Mouse (Mus musculus): ENCODE data around the gene Rmdn2.

The Rmdn2 gene

GRCm38 (mm10) chr17:79611545-79611944 lies at the start of gene Rmdn2:
Rmdn2 (plus strand) TSS chr17:79611863.
- DNase-seq, result no peak

GRCm38 (mm10) chr17:79563067-79563620 lies 48.5 kb upstream of the Rmdn2 start:
- DNase-seq, result no peak

- DNase-seq, result no peak
Observed at GRCm38 (mm10) chr17:79563721-79564120, 47.9 kb upstream of the Rmdn2 start.

GRCm38 (mm10) chr17:79565241-79565961 lies 46.3 kb upstream of the Rmdn2 start:
- no peak for DNase-seq

- no peak for DNase-seq
Observed at GRCm38 (mm10) chr17:79568401-79568800, 43.3 kb upstream of the Rmdn2 start.

- DNase-seq, result no peak
Observed at GRCm38 (mm10) chr17:79578328-79578727, 33.3 kb upstream of the Rmdn2 start.

GRCm38 (mm10) chr17:79580264-79580920 lies 31.3 kb upstream of the Rmdn2 start:
- DNase-seq, result peak; percentile 87 to 88

GRCm38 (mm10) chr17:79583466-79583865 lies 28.2 kb upstream of the Rmdn2 start:
- DNase-seq, result no peak

GRCm38 (mm10) chr17:79584246-79584800 lies 27.3 kb upstream of the Rmdn2 start:
- DNase-seq, result no peak

GRCm38 (mm10) chr17:79589913-79590312 lies 21.8 kb upstream of the Rmdn2 start:
- DNase-seq, result no peak

GRCm38 (mm10) chr17:79595996-79596395 lies 15.7 kb upstream of the Rmdn2 start:
- DNase-seq, result no peak

- DNase-seq, result no peak
Observed at GRCm38 (mm10) chr17:79598151-79598550, 13.5 kb upstream of the Rmdn2 start.

- DNase-seq, result peak in 1 of 2 experiments; percentile 16
Observed at GRCm38 (mm10) chr17:79598596-79599577, 12.8 kb upstream of the Rmdn2 start.

GRCm38 (mm10) chr17:79600108-79600507 lies 11.6 kb upstream of the Rmdn2 start:
- no peak for DNase-seq

GRCm38 (mm10) chr17:79602381-79602780 lies 9.3 kb upstream of the Rmdn2 start:
- DNase-seq, result no peak

GRCm38 (mm10) chr17:79603427-79603826 lies 8.2 kb upstream of the Rmdn2 start:
- DNase-seq, result no peak

GRCm38 (mm10) chr17:79605794-79606193 lies 5.9 kb upstream of the Rmdn2 start:
- no peak for DNase-seq

GRCm38 (mm10) chr17:79609697-79610096 lies 2.0 kb upstream of the Rmdn2 start:
- DNase-seq, result peak in 1 of 2 experiments; percentile 32

GRCm38 (mm10) chr17:79610163-79610755 lies 1.4 kb upstream of the Rmdn2 start:
- DNase-seq, result no peak

- peak; percentile 80 to 88 for DNase-seq
Observed at GRCm38 (mm10) chr17:79614691-79615588, 3.3 kb downstream of the Rmdn2 start.

GRCm38 (mm10) chr17:79615897-79616296 lies 4.2 kb downstream of the Rmdn2 start:
- no peak for DNase-seq

All from kidney, postnatal 4 days (tissue).